Mouse (Mus musculus): ENCODE data around the gene Cbln3. TPM values are rescaled to one million over a fixed set of nuclear protein-coding genes. Genes with fewer than 3 reads are reported as not detected.

Gene Cbln3
- total RNA-seq (2021): not detected
- long read RNA-seq, experiment 1: 0 reads
- long read RNA-seq, experiment 2: 0 reads

- peak; percentile 46 for DNase-seq (ENCODE audit: low spot score)
Observed at GRCm38 (mm10) chr14:55884166-55884565, at the start of gene Cbln3. Gene Cbln3, minus strand, starts transcription at chr14:55884392.

- peak; percentile 3 for DNase-seq (ENCODE audit: low spot score)
Observed at GRCm38 (mm10) chr14:55933586-55933985, 49.4 kb upstream of the Cbln3 start.

- DNase-seq (ENCODE audit: low spot score): no peak
Observed at GRCm38 (mm10) chr14:55929263-55929997, 45.2 kb upstream of the Cbln3 start.

DNA sequence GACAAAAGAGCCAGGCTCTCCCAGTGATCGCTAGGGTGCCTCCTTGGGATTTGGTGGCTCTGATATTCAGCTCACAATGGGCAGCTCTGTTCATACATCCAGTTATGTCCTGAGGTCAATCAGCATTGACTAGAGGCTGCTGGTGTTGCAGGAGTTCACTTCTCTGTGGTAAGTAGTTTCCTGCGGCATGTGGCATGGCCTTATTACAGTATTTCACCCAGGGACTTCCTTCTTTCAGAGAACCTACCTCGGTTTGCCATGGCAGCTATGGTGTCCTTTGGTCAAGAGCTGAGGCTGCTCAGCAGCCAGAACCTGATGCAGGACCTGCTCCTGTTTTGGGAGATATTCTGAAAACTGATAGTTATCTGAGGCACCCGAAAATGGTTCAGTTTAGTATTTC lies 42.7 kb upstream of the Cbln3 start:
- no peak for DNase-seq (ENCODE audit: low spot score)

- no peak for DNase-seq (ENCODE audit: low spot score)
Observed at GRCm38 (mm10) chr14:55922475-55923232, 38.5 kb upstream of the Cbln3 start.

- DNase-seq (ENCODE audit: low spot score): peak; percentile 82
Observed at GRCm38 (mm10) chr14:55918240-55919082, 34.3 kb upstream of the Cbln3 start.

GRCm38 (mm10) chr14:55913406-55913805 lies 29.2 kb upstream of the Cbln3 start:
- DNase-seq (ENCODE audit: low spot score): no peak

DNA sequence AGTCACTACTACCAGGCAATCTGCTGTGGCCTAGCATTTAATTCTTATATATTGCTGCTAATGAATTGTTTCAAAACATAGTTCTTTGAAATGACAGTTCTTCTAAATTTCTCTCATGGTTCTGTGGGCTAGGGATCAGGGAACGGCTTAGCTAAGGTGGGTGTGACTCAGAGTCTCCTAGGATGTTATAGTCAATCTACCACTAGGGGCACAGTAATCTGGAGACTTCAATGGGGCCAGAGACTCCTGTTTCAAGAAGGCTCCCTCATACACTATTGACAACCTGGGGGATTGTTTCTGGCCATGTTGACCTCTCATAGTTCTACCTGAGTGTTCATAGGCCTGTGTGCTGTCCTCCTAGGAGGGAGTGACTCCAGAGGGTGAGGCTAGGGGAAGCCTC lies 21.3 kb upstream of the Cbln3 start:
- no peak for DNase-seq (ENCODE audit: low spot score)

DNA sequence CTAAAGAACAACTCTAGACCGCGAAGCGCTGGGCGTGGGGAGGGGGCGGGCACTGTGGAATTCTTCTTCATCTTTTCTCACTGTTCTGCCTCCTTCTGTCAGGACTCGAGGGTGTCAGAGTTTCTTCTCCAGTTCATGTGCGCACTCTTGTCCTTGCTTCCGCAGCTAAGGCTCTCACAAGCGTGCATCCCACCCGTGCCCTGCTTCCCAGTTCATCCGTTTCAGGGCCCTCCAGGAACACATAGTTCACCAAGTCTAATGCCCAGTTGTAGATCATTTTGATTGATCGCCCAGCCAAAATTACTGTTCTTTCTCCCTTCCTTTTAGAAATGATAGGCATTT lies 16.2 kb upstream of the Cbln3 start:
- no peak for DNase-seq (ENCODE audit: low spot score)

DNA sequence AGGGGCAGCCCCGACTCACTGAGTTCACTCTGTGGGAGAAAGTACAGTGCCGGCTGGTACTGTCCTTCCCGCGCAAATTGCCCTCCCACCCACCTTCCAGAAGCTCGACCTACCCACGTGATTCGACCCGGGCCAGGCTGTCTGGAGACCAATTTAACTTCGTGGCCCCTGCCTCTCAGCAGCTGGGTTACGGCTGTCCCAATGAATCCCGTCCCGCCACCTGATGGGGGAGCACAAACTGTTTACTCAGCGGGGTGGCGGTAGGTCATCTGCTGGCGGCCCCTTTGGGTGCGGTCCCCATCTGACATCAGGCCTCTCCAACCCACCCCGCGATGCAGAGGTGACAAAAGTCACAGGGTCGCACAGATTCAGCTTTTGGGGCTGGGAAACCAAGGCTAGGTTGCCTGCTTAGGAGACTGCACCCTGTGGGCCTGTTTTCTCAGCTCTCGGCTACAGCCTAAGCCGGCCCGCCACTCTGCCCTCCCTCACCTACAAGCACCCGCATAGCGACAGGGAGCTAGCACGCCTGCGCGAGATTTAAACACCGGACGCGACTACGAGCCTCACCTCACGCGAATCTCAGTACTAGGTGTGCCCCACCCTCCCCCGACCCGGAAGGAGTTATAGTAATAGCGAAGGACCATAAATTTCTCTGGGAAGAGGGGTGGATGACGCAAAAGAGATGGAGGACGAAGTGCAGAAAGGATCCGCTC lies 15.7 kb upstream of the Cbln3 start, which contains the start of gene Sdr39u1:
Gene Sdr39u1, minus strand, starts transcription at position 593 of the 713 bp plus-strand sequence.
- DNase-seq (ENCODE audit: low spot score): peak; percentile 79

- no peak for DNase-seq (ENCODE audit: low spot score)
Observed at GRCm38 (mm10) chr14:55898947-55899346, 14.8 kb upstream of the Cbln3 start.

- no peak for DNase-seq (ENCODE audit: low spot score)
Observed at GRCm38 (mm10) chr14:55897671-55898070, 13.5 kb upstream of the Cbln3 start.

DNA sequence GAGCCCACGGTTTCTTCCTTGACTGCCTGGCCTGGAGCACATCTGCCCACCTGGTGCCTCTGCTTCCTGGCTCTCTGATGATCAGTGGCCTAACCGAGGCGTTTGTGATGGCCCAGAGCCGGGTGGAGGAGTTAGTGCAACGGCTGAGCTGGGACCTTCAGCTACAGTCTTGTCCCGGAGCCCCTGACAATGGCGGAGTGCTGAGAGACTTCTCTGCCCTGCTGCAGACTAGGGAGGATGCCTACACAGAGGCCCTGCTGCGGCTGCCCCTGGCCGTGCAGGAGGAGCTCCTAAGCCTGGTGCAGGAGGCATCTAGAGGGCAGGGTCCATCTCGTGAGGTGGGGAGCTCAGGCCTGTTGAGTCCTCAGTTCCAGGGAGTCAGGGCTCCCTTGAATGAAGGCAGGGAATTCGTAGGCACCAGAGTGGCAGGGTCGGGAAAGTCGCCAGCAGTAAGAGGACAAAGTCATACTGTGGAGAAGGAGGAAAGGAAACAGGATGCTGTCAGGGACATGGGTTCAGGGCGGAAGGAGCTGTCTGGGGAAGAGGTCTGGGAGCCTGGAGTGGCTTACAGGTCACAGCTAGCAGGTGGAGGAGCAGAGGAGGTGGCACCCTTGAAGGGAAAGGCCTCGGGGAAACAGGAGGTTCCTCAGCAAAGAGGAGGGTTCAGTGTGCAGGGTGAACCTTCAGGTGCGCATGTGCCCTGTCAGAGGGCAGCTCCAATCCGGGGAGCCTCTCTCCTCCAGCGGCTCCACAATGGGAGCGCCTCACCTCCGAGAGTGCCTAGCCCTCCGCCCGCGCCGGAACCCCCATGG lies 2.6 kb upstream of the Cbln3 start:
- DNase-seq (ENCODE audit: low spot score): no peak

DNA sequence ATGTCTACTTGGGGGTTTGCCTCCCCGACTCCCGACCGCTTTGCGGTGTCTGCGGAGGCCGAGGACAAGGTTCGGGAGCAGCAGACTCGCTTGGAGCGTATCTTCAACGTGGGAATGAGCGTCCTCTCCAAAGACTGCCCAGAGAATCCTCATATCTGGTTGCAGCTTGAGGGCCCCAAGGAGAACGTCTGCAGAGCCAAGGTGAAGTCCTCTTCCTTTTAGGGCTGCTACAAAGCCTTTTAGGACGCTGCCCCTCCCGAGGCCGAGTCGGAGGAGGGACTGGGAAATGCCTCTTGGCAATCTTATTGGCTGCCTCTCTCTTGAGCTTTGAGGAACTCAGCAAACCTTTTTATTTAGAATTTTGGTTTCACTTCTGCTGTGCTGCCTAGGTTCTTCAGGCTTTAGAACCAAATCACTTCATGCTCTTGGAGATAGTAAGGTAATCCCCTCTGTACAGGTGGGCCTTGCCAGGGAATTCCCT lies 1.6 kb upstream of the Cbln3 start:
- DNase-seq (ENCODE audit: low spot score): peak; percentile 57

DNA sequence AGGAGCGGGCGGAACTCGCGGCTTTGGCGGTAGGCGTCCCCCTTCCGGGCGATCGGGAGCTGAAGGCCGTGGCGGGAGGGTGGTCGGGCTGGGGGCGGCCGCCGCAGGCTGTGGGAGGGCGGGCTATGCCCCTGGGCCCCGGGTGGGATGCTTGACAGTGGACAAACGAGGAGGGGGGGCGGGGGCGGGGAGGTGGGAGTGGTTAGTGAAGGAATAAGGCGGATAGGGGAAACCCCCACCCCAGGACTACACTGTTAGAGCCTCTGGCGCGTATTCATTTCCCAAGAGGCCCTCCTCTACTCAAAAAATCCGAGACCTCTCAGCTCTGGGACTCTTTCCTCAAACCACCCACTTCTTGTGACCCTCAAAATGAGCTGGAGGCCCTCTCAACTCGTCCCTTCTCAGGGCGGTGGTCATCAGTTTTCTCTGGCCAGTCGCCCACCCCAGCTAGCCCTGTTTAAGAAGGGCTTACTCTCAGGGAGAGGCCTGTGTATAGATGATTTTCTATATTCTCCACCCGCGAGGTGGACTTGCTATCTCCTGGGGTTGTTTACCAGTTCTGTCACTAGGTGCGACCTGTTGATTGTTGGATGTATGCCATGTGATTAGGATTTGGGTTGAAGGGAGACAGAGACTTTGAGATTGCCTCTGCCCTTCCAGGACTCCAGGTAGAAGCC lies 1.1 kb upstream of the Cbln3 start:
- no peak for DNase-seq (ENCODE audit: low spot score)

GRCm38 (mm10) chr14:55884713-55885113 lies 521 bp upstream of the Cbln3 start, which contains the start of gene Khnyn:
Gene Khnyn, plus strand, starts transcription at chr14:55884947.
- peak; percentile 90 for DNase-seq (ENCODE audit: low spot score)

DNA sequence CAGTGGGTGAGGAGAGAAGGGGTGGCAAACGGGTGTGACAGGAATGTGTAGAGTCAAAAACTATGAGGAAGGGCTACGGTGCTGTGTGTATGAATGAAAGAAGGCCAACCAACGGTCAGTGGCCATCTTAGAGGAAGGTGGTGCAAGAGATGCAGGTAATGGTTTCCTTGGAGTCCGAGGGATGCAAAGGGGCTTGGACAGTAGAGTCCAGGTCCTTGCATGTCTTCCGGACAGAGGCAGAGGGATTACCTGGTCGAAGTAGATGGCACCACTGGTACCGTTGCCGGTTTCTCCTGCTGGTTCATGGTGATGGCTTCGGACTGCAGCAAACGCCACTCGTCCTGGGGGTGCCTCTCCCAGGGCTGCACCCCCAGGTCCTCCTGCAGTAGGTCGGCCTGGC lies 529 bp downstream of the Cbln3 start:
- DNase-seq (ENCODE audit: low spot score): no peak

DNA sequence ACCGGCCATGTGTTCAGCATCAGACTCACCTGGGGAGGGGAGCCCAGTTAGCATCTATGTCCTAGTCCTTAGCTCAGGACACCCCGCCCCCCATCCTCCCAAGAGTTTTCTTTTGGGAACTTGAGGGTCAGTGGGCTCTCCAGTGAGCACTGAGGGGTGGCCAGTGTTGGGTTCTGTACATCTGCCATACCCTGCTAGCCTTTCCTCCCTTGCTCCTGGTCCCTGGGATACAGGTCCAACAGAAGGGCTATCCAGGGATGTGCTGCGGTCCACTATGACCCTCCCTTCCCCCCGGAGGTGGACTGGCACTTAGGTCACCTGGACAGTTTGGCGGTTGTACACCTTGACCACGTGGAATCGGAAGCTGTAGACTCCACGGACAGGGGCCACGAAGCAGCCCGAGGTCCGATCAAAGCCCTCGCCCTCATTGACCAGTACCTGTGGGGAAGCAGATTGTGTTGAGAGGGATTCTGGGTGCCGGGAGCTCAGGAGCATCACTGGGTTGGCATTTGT lies 987 bp downstream of the Cbln3 start:
- no peak for DNase-seq (ENCODE audit: low spot score)

GRCm38 (mm10) chr14:55882171-55882641 lies 2.0 kb downstream of the Cbln3 start:
- no peak for DNase-seq (ENCODE audit: low spot score)

Data from gastrocnemius, adult 18-20 months (tissue).